ENCODE assay signal across 25 mouse cellular contexts in the genomic region with DNA sequence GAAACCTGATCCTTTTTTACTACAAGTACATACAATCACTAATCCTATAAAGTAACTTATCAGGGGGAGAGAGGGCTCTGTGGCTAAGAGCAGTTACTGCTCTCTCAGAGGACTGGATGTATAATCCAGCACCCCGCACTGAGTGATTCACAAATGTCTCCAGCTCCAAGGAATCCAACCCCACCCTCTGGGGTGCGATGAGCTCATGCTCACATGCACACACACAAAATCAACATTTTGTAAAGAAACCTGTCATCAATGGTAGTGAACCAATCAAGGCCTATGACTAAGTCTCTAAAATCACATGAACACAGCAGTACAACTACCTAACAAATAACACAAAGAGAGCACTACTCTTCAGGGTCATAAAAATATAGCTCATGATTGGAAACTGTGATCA. TPM values are rescaled to one million over a fixed set of nuclear protein-coding genes. Genes with fewer than 3 reads are reported as not detected.
A peak's percentile ranks its signal among the peaks of the same experiment; 100 is the strongest.
DNase-seq lines count a peak whose midpoint lies in the region; ATAC-seq and TF ChIP-seq lines count a peak whose summit lies in the region.
"Had no signal": no experiment of that assay in that cellular context is flagged by ENCODE, and none has a peak within 500 bp of the region (broad histone marks: within the 10 kb centered on the region; RNA-seq: fewer than 3 reads in every experiment).

No protein-coding gene starts in this region.

- DNase-seq in embryonic facial prominence, embryonic 14.5 days (ENCODE audit: low spot score), result peak; percentile 50
- DNase-seq in embryonic facial prominence, embryonic 10.5 days (ENCODE audit: low spot score), result no peak
- DNase-seq in 3T3-L1 (ENCODE audit: low read depth, low spot score), result peak; percentile 86
- DNase-seq in Patski (ENCODE audit: low read depth, low spot score), result no peak
- DNase-seq in urinary bladder, postnatal 36 days (ENCODE audit: low spot score in 2 of 2), result no peak
- no peak for DNase-seq in urinary bladder, postnatal 25 days (ENCODE audit: low spot score)
- DNase-seq in gastrocnemius, postnatal 36 days, result no peak
- DNase-seq: adrenal gland, adult 8-10 months; cerebellum, adult 9-10 months; forebrain, postnatal 0 days; gastrocnemius, postnatal 10 days; heart, adult 2 months; kidney, adult 18-20 months; kidney, postnatal 14 days; liver; lung, adult 2 months; lung, postnatal 36 days; thymus, postnatal 14 days had no signal

- no peaks in the 10 kb centered on the region for H3K27me3 ChIP-seq in embryonic facial prominence, embryonic 14.5 days (replicated peaks; ENCODE audit: control insufficient read depth, insufficient read depth, low read length)
- no peaks in the 10 kb centered on the region for H3K27me3 ChIP-seq in embryonic facial prominence, embryonic 10.5 days (replicated peaks; ENCODE audit: low read depth, poor library complexity, severe bottlenecking)
- no peaks in the 10 kb centered on the region for H3K27me3 ChIP-seq in Patski
- H3K27me3 ChIP-seq in intestine, embryonic 16.5 days (replicated peaks; ENCODE audit: control insufficient read depth, insufficient read depth, low read length), result no peaks in the 10 kb centered on the region
- H3K27me3 ChIP-seq: embryonic facial prominence, embryonic 13.5 days; neural tube, embryonic 12.5 days had no signal

- CTCF ChIA-PET in Patski (lab: Charles Lee), result interaction anchor here (1.6 kb wide), 1 partner anchor 39 kb away, joined by 3 read pairs; no protein-coding TSS in a partner anchor

- no peak overlapping the region for H3K4me3 ChIP-seq in embryonic facial prominence, embryonic 14.5 days (ENCODE audit: low read depth, low read length)
- no peak overlapping the region for H3K4me3 ChIP-seq in embryonic facial prominence, embryonic 10.5 days
- H3K4me3 ChIP-seq in intestine, embryonic 16.5 days (ENCODE audit: low read length), result no peak overlapping the region
- H3K4me3 ChIP-seq: embryonic facial prominence, embryonic 13.5 days; heart, adult 2 months; layer of hippocampus, adult 2 months; midbrain, embryonic 10.5 days; neural tube, embryonic 12.5 days had no signal

- no peak overlapping the region for H3K9ac ChIP-seq in embryonic facial prominence, embryonic 14.5 days (ENCODE audit: low read depth, low read length)
- no peak overlapping the region for H3K9ac ChIP-seq in intestine, embryonic 16.5 days (ENCODE audit: low read depth, low read length)
- H3K9ac ChIP-seq: embryonic facial prominence, embryonic 13.5 days; forebrain, postnatal 0 days; neural tube, embryonic 12.5 days had no signal

- no peak overlapping the region for H3K4me2 ChIP-seq in embryonic facial prominence, embryonic 14.5 days (ENCODE audit: low read depth, low read length)
- H3K4me2 ChIP-seq in intestine, embryonic 16.5 days (ENCODE audit: low read depth, low read length), result no peak overlapping the region
- H3K4me2 ChIP-seq: embryonic facial prominence, embryonic 13.5 days; neural tube, embryonic 12.5 days had no signal

- TF ChIP-seq CTCF in Patski (IDR thresholded peaks at IDR 0.05), result no peak

- H3K27ac ChIP-seq in embryonic facial prominence, embryonic 14.5 days (replicated peaks; ENCODE audit: low read depth, low read length), result no peak overlapping the region
- H3K27ac ChIP-seq in embryonic facial prominence, embryonic 10.5 days (replicated peaks), result no peak overlapping the region
- H3K27ac ChIP-seq in intestine, embryonic 16.5 days (ENCODE audit: low read length), result no peak overlapping the region
- H3K27ac ChIP-seq: embryonic facial prominence, embryonic 13.5 days; heart, adult 2 months; layer of hippocampus, adult 2 months; midbrain, embryonic 10.5 days; neural tube, embryonic 12.5 days had no signal

- H3K9me3 ChIP-seq in embryonic facial prominence, embryonic 14.5 days (ENCODE audit: control insufficient read depth, low read length), result 0 out of 2 replicates have a peak, but pooled peaks cover 3% of the 10 kb centered on the region
- H3K9me3 ChIP-seq in embryonic facial prominence, embryonic 10.5 days, result no peaks in the 10 kb centered on the region; the same call in 1 of the 2 replicates
- H3K9me3 ChIP-seq in intestine, embryonic 16.5 days (ENCODE audit: control insufficient read depth, low read length), result no peaks in the 10 kb centered on the region
- H3K9me3 ChIP-seq: embryonic facial prominence, embryonic 13.5 days; midbrain, embryonic 10.5 days; neural tube, embryonic 12.5 days had no signal

- no peaks in the 10 kb centered on the region for H3K36me3 ChIP-seq in embryonic facial prominence, embryonic 14.5 days (ENCODE audit: control insufficient read depth, insufficient read depth, low read length)
- no peaks in the 10 kb centered on the region for H3K36me3 ChIP-seq in embryonic facial prominence, embryonic 10.5 days (replicated peaks)
- H3K36me3 ChIP-seq in intestine, embryonic 16.5 days (ENCODE audit: control insufficient read depth, insufficient read depth, low read length), result no peaks in the 10 kb centered on the region
- H3K36me3 ChIP-seq: embryonic facial prominence, embryonic 13.5 days; midbrain, embryonic 10.5 days; neural tube, embryonic 12.5 days had no signal

- H3K4me1 ChIP-seq in embryonic facial prominence, embryonic 14.5 days (ENCODE audit: control insufficient read depth, insufficient read depth, low read length), result no peaks in the 10 kb centered on the region
- H3K4me1 ChIP-seq in embryonic facial prominence, embryonic 10.5 days, result no peaks in the 10 kb centered on the region
- H3K4me1 ChIP-seq in intestine, embryonic 16.5 days (ENCODE audit: control insufficient read depth, insufficient read depth, low read length), result 0 out of 2 replicates have a peak, but pooled peaks cover 12% of the 10 kb centered on the region
- H3K4me1 ChIP-seq: midbrain, embryonic 10.5 days; neural tube, embryonic 12.5 days had no signal

- no peak for ATAC-seq in embryonic facial prominence, embryonic 14.5 days (ENCODE audit: low read depth)
- peak; percentile 17 for ATAC-seq in Patski
- ATAC-seq in intestine, embryonic 16.5 days, result peak; percentile 49
- ATAC-seq: CD4-positive, CD25-positive, alpha-beta regulatory T cell, adult 4 months; forebrain, postnatal 0 days; hindbrain, embryonic 16.5 days had no signal

- POLR2A ChIA-PET in Patski (lab: Charles Lee), result no interaction called here

- intact Hi-C loops in gastrocnemius, postnatal 36 days (cut with DNase I), result no loop called here

- WGBS in embryonic facial prominence, embryonic 14.5 days, result 77% methylated on average over 2 of the region's 2 CpGs
- WGBS in embryonic facial prominence, embryonic 10.5 days, result 79% methylated on average over 2 of the region's 2 CpGs
- 66% methylated on average over 2 of the region's 2 CpGs for WGBS in intestine, embryonic 16.5 days

- in situ Hi-C loops in Patski (cut with MboI; ENCODE audit: low pct_unique_long_range_greater_than_20kb), result no loop called here

RNA-seq across cellular contexts. Expression of a gene that starts 47.3 kb away (rescaled TPM):
- polyA plus RNA-seq in embryonic facial prominence, embryonic 14.5 days (2014; fragmentation: Nextera tagmentation; extraction: Ambion mirVana), result 7.2 and 8.2 TPM in 2 replicates
- 6.0 and 7.8 TPM in 2 replicates for polyA plus RNA-seq in embryonic facial prominence, embryonic 10.5 days (2016; fragmentation: Nextera tagmentation; extraction: Ambion mirVana)
- polyA plus RNA-seq in Patski (2021), result 9.1 TPM
- 48.2 and 61.4 TPM in 2 replicates for polyA plus RNA-seq in intestine, embryonic 16.5 days (2015; fragmentation: Nextera tagmentation; extraction: Ambion mirVana)
- total RNA-seq in gastrocnemius, postnatal 36 days (2021), result 10 to 100 TPM; 35.3 to 40.5 TPM

Comparison
In these comparisons a context has a peak if more than half of its experiments do, and no peak if none do; other contexts are left out.
1. DNase-seq: peak in embryonic facial prominence, embryonic 14.5 days (single experiment) and 3T3-L1 (single experiment); none in embryonic facial prominence, embryonic 10.5 days (single experiment), Patski (single experiment), urinary bladder, postnatal 36 days (0 of 2), urinary bladder, postnatal 25 days (single experiment) and gastrocnemius, postnatal 36 days (0 of 2).